Mouse (Mus musculus) limb, embryonic 13.5 days (tissue): ENCODE measurements at regions not wholly inside any gene's neighbourhood (a gene's known extent, or its start where the extent isn't known, plus 50 kb on each side); places are given as distances from the start of the nearest gene placed in this dataset.

Experiments used
- ATAC-seq: fragments of 200-750 bp; cut with Nextera tagmentation; 2 replicates; pipeline ENCODE4 v1.8.0; 2017; ENCODE audit warnings: low read depth, moderate number of reproducible peaks, moderate TSS enrichment; ENCODE audit not compliant: low FRiP score
- H3K27ac ChIP-seq: fragments of 300-500 bp; sonication (generic); 2 replicates; pipeline ENCODE4 v1.5.1; 2015; ENCODE audit warnings: inconsistent platforms, mild to moderate bottlenecking, moderate library complexity
- H3K27me3 ChIP-seq: fragments of 300-500 bp; sonication (generic); 2 replicates; pipeline ENCODE4 v1.6.1; 2015; ENCODE audit warnings: mild to moderate bottlenecking, inconsistent platforms
- H3K36me3 ChIP-seq: fragments of 300-500 bp; sonication (generic); 2 replicates; pipeline ENCODE4 v1.6.1; 2015; ENCODE audit warnings: inconsistent platforms, mild to moderate bottlenecking, moderate library complexity
- H3K4me1 ChIP-seq: fragments of 300-500 bp; sonication (generic); 2 replicates; pipeline ENCODE4 v1.6.1; 2015; ENCODE audit warnings: inconsistent platforms
- H3K4me2 ChIP-seq: fragments of 300-500 bp; sonication (generic); replicated peaks from 2 replicates; pipeline ENCODE4 v1.6.1; 2015; ENCODE audit warnings: inconsistent platforms, mild to moderate bottlenecking, moderate library complexity
- H3K4me3 ChIP-seq: fragments of 300-500 bp; sonication (generic); 2 replicates; pipeline ENCODE4 v1.5.1; 2015; ENCODE audit warnings: moderate library complexity, mild to moderate bottlenecking, inconsistent platforms
- H3K9ac ChIP-seq: fragments of 300-500 bp; sonication (generic); 2 replicates; pipeline ENCODE4 v1.6.1; 2015; ENCODE audit warnings: mild to moderate bottlenecking, inconsistent platforms
- H3K9me3 ChIP-seq: fragments of 300-500 bp; sonication (generic); 2 replicates; pipeline ENCODE4 v1.6.1; 2016; ENCODE audit warnings: inconsistent platforms
- WGBS: fragments of 180-500 bp; shearing (Covaris S2); methylation state at CpG from one replicate; pipeline ENCODE4 v1.1.7; 2015; 5-methylcytosine and 5-hydroxymethylcytosine counted together

DNA sequence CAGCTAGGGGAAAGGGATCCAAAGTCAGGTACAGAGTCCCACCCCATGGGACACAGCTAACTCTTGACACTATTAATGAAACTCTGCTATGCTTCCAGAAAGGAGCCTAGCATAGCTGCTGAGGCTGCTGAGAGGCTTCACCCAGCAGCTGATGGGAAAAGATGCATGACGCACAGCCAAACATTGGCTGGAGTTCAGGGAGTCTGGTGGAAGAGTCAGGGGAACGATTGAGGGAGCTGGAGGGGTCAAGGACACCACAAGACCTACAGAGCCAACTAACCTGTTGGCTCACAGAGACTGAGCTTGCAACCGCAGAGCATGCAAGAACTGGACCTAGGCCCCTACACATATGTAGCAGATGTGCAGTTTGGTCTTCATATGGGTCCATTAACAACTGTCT, 117.2 kb upstream of the Ubr2 start:
- Histone ChIP-seq H3K4me3 (no peak overlapping the region), H3K4me1 (no peaks in the 10 kb centered on the region), H3K27me3 (no peaks in the 10 kb centered on the region), H3K9me3 (no peaks in the 10 kb centered on the region), H3K36me3 (no peaks in the 10 kb centered on the region), H3K4me2 (no peak overlapping the region), H3K9ac (no peak overlapping the region), H3K27ac (no peak overlapping the region)
- 87% methylated on average over 3 of the region's 3 CpGs for WGBS
- no peak for ATAC-seq

DNA sequence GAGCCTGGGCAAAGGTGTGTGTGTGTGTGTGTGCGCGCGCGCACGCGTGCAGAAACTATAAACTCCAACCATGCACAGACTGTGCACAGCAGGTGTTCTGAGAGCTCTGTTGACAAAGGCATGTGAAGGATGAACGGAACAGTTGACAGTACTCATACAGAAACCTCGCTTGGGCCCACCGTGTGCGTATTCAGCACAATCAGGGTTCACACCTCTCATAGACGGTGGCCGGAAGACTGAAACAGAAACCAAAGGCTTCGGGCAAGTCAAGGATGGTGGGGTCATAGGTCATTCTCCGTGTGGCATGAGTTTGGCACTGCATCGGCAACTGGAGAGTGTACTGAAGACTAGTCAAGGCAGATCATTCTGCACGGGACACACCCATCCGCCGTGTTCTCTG, 113.2 kb upstream of the Ubr2 start:
- WGBS = 90% methylated on average over 18 of the region's 18 CpGs
- no peak for ATAC-seq
- H3K4me1 ChIP-seq = no peaks in the 10 kb centered on the region
- H3K9me3 ChIP-seq = no peaks in the 10 kb centered on the region
- H3K27me3 ChIP-seq = no peaks in the 10 kb centered on the region
- no peaks in the 10 kb centered on the region for H3K36me3 ChIP-seq
- no peak overlapping the region for H3K4me2 ChIP-seq
- no peak overlapping the region for H3K9ac ChIP-seq
- H3K27ac ChIP-seq = no peak overlapping the region
- H3K4me3 ChIP-seq = no peak overlapping the region

GRCm38 (mm10) chr17:47122221-47122620, 111.9 kb upstream of the Ubr2 start:
- Histone ChIP-seq H3K27me3 (no peaks in the 10 kb centered on the region), H3K36me3 (no peaks in the 10 kb centered on the region), H3K4me1 (no peaks in the 10 kb centered on the region), H3K4me2 (no peak overlapping the region), H3K9ac (no peak overlapping the region), H3K27ac (no peak overlapping the region), H3K9me3 (no peaks in the 10 kb centered on the region), H3K4me3 (no peak overlapping the region)
- no peak for ATAC-seq
- WGBS = 80% methylated on average over 9 of the region's 9 CpGs

DNA sequence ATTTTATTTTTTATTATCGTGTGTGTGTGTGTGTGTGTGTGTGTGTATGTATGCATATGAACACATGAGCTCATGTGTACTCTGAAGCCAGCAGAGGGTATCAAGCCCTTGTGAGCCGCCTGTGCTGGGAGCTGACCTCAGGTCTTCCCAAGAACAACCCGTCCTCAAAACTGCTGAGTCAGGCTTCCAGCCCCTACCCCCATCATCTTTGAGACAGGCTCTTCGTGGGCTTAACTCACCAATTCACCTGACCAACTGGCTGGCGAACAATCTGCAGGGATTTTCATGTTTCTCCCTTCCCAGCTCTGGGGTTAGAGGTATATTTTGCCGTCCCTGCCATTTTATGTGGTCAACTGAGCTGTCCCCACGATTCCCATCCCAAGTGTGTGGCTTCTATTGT, 107.7 kb upstream of the Ubr2 start:
- no peak overlapping the region for H3K9ac ChIP-seq
- ATAC-seq = no peak
- no peaks in the 10 kb centered on the region for H3K4me1 ChIP-seq
- H3K27me3 ChIP-seq = no peaks in the 10 kb centered on the region
- H3K4me3 ChIP-seq = no peak overlapping the region
- no peak overlapping the region for H3K27ac ChIP-seq
- H3K9me3 ChIP-seq = no peaks in the 10 kb centered on the region
- H3K4me2 ChIP-seq = no peak overlapping the region
- whole genome bisulfite sequencing = 89% methylated on average over 7 of the region's 7 CpGs
- no peaks in the 10 kb centered on the region for H3K36me3 ChIP-seq

DNA sequence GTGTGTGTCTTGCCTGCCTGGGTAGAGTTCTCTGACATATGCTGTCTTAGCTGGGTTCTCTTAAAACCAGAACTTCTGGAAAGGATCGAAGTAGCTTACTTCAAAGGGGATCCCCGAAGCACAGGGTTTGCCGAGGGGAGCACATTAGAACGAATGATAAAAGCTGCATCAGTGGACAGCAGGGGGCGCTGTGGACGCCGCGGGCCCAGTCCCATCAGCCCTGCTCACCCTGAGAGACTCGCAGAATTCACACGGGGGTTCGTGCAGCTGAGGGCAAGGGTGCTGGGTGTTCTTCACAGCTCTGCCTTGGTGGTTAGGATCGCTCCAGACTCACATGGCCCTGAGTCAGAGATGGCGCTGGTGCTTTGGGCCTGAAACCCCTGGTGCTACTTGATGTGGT, 105.4 kb upstream of the Ubr2 start:
- Histone ChIP-seq H3K9ac (no peak overlapping the region), H3K4me1 (no peaks in the 10 kb centered on the region), H3K36me3 (no peaks in the 10 kb centered on the region), H3K27me3 (no peaks in the 10 kb centered on the region), H3K4me3 (no peak overlapping the region), H3K9me3 (no peaks in the 10 kb centered on the region), H3K4me2 (no peak overlapping the region), H3K27ac (no peak overlapping the region)
- WGBS = 51% methylated on average over 13 of the region's 13 CpGs
- no peak for ATAC-seq

DNA sequence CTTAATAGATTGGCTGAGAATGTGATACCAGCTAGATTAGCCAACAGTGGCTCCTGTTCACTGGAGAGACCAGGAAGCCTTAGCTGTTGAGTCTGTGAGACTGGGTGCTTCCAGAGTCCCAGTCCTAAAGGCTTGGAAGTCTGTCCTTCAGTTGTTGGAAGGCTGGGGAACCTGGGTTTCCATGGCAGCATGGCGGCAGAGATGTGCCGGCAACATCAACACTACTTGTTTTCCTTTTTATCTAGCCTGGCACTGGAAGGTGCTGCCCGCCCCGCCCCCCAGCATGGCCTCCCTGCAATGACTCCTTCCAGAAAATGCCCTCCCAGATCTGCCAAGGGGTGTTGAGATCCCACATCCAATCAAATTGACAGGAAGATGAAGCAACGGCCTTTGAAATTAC, 104.8 kb upstream of the Ubr2 start:
- Histone ChIP-seq H3K36me3 (no peaks in the 10 kb centered on the region), H3K4me1 (no peaks in the 10 kb centered on the region), H3K4me2 (no peak overlapping the region), H3K4me3 (no peak overlapping the region), H3K9ac (no peak overlapping the region), H3K27me3 (no peaks in the 10 kb centered on the region), H3K27ac (no peak overlapping the region), H3K9me3 (no peaks in the 10 kb centered on the region)
- WGBS = 87% methylated on average over 5 of the region's 5 CpGs
- ATAC-seq = no peak

GRCm38 (mm10) chr17:47114736-47115135, 104.4 kb upstream of the Ubr2 start:
- WGBS = 74% methylated on average over 7 of the region's 7 CpGs
- no peaks in the 10 kb centered on the region for H3K27me3 ChIP-seq
- H3K36me3 ChIP-seq = no peaks in the 10 kb centered on the region
- no peak overlapping the region for H3K4me3 ChIP-seq
- H3K27ac ChIP-seq = no peak overlapping the region
- H3K9ac ChIP-seq = no peak overlapping the region
- no peaks in the 10 kb centered on the region for H3K9me3 ChIP-seq
- H3K4me2 ChIP-seq = no peak overlapping the region
- no peak for ATAC-seq
- H3K4me1 ChIP-seq = no peaks in the 10 kb centered on the region

- H3K4me1 ChIP-seq = no peaks in the 10 kb centered on the region
- H3K36me3 ChIP-seq = no peaks in the 10 kb centered on the region
- no peak overlapping the region for H3K9ac ChIP-seq
- WGBS = 87% methylated on average over 16 of the region's 16 CpGs
- no peak for ATAC-seq
- no peak overlapping the region for H3K27ac ChIP-seq
- H3K9me3 ChIP-seq = no peaks in the 10 kb centered on the region
- H3K27me3 ChIP-seq = no peaks in the 10 kb centered on the region
- H3K4me3 ChIP-seq = no peak overlapping the region
- H3K4me2 ChIP-seq = no peak overlapping the region
These were observed 102.3 kb upstream of the Ubr2 start for GRCm38 (mm10) chr17:47112556-47113225.

DNA sequence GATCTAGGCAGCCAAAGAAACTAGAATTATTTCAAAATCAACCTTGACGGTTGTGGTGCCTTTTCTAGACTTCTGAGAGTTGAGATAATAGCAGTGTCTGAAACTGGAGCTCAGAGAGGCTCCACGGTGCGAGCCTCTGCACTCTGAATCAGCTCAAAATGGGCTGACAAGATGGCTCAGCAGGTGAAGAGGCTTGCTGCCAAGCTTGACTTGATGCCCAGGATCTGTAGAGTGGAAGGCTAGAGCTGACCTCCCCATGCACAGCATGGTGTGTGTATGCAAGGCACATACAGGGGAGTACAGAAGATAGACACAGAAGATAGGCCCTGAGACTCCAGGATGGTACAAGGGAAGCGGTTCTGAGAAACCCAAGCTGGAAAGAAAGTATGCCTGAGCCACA, 100.5 kb upstream of the Ubr2 start:
- Histone ChIP-seq H3K9ac (no peak overlapping the region), H3K4me2 (no peak overlapping the region), H3K36me3 (no peaks in the 10 kb centered on the region), H3K9me3 (no peaks in the 10 kb centered on the region), H3K27me3 (no peaks in the 10 kb centered on the region), H3K27ac (no peak overlapping the region), H3K4me1 (no peaks in the 10 kb centered on the region), H3K4me3 (no peak overlapping the region)
- WGBS = 87% methylated on average over 4 of the region's 4 CpGs
- no peak for ATAC-seq

DNA sequence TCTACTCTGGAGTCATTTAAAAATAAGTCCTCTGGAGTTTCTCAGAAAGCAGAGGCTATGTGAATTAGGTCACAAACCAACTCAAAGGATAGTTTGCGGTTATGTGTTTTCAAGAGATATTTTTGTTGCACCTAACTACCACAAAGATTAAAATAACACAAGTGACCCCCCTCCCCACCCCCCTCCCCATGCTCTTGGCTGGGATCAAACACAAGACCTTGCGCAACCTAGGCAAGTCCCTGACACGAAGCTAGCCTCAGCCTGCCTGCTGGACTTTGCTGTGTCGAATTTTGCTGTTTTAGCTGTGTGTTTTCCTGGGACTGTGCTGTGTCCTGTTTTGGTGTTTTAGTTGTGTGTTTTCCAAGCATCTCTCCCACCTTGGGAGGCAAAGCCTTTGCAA, 94.0 kb upstream of the Ubr2 start:
- WGBS = 86% methylated on average over 4 of the region's 4 CpGs
- Histone ChIP-seq H3K27ac (no peak overlapping the region), H3K4me3 (no peak overlapping the region), H3K9me3 (no peaks in the 10 kb centered on the region), H3K27me3 (no peaks in the 10 kb centered on the region), H3K9ac (no peak overlapping the region), H3K36me3 (no peaks in the 10 kb centered on the region), H3K4me1 (no peaks in the 10 kb centered on the region), H3K4me2 (no peak overlapping the region)
- ATAC-seq = no peak

- no peaks in the 10 kb centered on the region for H3K27me3 ChIP-seq
- WGBS = 73% methylated on average over 3 of the region's 3 CpGs
- no peak overlapping the region for H3K4me3 ChIP-seq
- no peak for ATAC-seq
- H3K27ac ChIP-seq = no peak overlapping the region
- no peak overlapping the region for H3K4me2 ChIP-seq
- H3K36me3 ChIP-seq = no peaks in the 10 kb centered on the region
- H3K9me3 ChIP-seq = peaks cover 4% of the 10 kb centered on the region; the same call in 1 of the 2 replicates
- H3K4me1 ChIP-seq = no peaks in the 10 kb centered on the region
- H3K9ac ChIP-seq = no peak overlapping the region
These were observed 84.8 kb upstream of the Ubr2 start for GRCm38 (mm10) chr17:47095191-47095590.

DNA sequence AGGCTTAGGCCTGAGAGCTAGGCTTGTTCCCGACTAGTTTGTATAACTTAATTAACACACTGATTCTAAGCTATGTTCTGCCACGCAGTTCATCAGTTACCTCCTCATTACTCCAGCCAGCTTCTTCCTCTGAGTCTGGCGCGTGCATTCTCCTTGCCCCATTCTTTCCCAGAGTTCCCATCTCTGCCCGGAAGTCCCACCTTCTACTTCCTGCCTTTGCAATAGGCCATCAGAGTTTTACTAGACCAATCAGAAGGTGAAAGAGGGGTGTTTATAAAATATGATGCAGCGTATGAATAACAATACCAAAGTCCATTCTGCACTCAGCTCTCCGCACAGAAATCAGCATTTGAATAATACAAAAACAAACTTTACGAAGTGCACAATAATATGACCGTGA, 81.7 kb upstream of the Ubr2 start:
- ATAC-seq = no peak
- Histone ChIP-seq H3K9ac (no peak overlapping the region), H3K27me3 (no peaks in the 10 kb centered on the region), H3K4me1 (no peaks in the 10 kb centered on the region), H3K36me3 (no peaks in the 10 kb centered on the region), H3K27ac (no peak overlapping the region), H3K4me2 (no peak overlapping the region), H3K9me3 (peaks cover 16% of the 10 kb centered on the region), H3K4me3 (no peak overlapping the region)
- WGBS = 91% methylated on average over 9 of the region's 9 CpGs

GRCm38 (mm10) chr17:47089769-47090168, 79.4 kb upstream of the Ubr2 start:
- ATAC-seq = no peak

More at GRCm38 (mm10) chr17:47089769-47090168, 79.4 kb upstream of the Ubr2 start:
- no peaks in the 10 kb centered on the region for H3K36me3 ChIP-seq
- H3K27me3 ChIP-seq = no peaks in the 10 kb centered on the region
- H3K4me3 ChIP-seq = no peak overlapping the region
- H3K27ac ChIP-seq = no peak overlapping the region
- WGBS = 82% methylated on average over 3 of the region's 3 CpGs
- H3K9me3 ChIP-seq = peaks cover 22% of the 10 kb centered on the region
- no peak overlapping the region for H3K9ac ChIP-seq
- H3K4me2 ChIP-seq = no peak overlapping the region
- H3K4me1 ChIP-seq = no peaks in the 10 kb centered on the region
